Mouse (Mus musculus): Measurements from ENCODE around the gene Dcaf6. TPM values are rescaled to one million over a fixed set of nuclear protein-coding genes. Genes with fewer than 3 reads are reported as not detected.
A peak's percentile ranks its signal among the peaks of the same experiment; 100 is the strongest.

Gene Dcaf6
- total and polyA plus RNA-seq, 3 experiments, result 8.2 to 17.1 TPM; not detected in 1

DNA sequence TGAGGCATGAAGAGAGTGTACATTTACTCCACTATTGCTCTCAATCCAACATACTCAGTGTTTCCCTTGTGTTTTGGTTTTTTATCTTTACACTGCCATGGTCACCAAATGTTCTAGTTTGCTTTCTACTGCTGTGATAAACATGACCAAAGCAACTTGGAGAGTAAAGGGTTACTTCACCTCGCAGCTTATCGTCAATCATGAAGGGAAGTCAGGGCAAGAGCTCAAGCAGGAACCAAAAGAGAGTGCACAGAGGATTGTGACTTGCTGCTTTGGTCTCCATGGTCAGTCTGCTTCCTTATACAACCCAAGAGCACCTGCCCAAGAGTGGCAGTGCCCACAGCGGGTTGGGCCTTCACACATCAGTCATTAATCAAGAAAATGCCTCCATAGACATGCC is 65.4 kb downstream of the Dcaf6 start (continued):
- TF ChIP-seq TBP (IDR thresholded peaks at IDR 0.05; ENCODE audit: low read depth, low read length), result peak; percentile 70

DNA sequence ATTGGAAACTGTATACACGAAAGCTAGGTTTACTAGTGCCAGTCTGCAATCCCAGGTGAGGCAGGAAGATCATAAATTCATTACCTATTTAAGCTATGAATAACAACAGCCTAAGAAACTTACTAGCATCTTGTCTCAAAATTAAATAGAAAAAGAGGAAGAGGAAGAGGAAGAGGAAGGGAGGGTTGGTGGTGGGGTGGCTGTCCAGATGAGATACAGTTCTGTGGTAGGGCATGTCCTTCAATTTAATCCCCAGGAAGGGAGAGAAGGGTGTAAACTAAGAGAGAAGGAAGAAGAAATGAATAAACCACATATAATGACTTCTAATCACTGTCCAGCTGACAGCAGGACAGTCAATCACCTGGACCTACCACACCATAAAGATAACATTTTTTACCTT is 67.2 kb downstream of the Dcaf6 start:
- Histone ChIP-seq H3K36me3 (ENCODE audit: control insufficient read depth in 1 of 2, insufficient read depth in 2 of 2, low read length in 2 of 2) (peaks cover 0 to 49% of the 10 kb centered on the region in 2 experiments; a peak in 2 of 4 replicates), H3K4me3 (ENCODE audit: control insufficient read depth in 1 of 2, insufficient read depth in 1 of 2, low read depth in 2 of 2, low read length in 2 of 2) (no peak overlapping the region), H3K79me2 (ENCODE audit: control insufficient read depth, insufficient read depth, low read length, poor library complexity) (no peaks in the 10 kb centered on the region; the same call in 1 of the 2 replicates), H3K27me3 (ENCODE audit: control insufficient read depth in 1 of 2, insufficient read depth in 2 of 2, low read length in 2 of 2) (no peaks in the 10 kb centered on the region), H3K27ac (ENCODE audit: control insufficient read depth, low read depth, low read length) (peak overlapping the region; percentile 79), H3K9ac (ENCODE audit: control insufficient read depth, low read depth, low read length, poor library complexity, severe bottlenecking) (no peak overlapping the region), H3K9me3 (replicated peaks; ENCODE audit: insufficient read depth, low read length) (no peaks in the 10 kb centered on the region), H3K4me1 (ENCODE audit: control insufficient read depth in 1 of 2, insufficient read depth in 2 of 2, low read length in 2 of 2) (peaks cover 28 to 34% of the 10 kb centered on the region in 2 experiments)
- peak; percentile 81 for DNase-seq (ENCODE audit: low read depth, low spot score)
- TF ChIP-seq SIN3A (IDR thresholded peaks at IDR 0.05; ENCODE audit: low read length), result peak; percentile 67; the same call in 1 of the 2 replicates
- peak; percentile 55; the same call in 1 of the 2 replicates for TF ChIP-seq ELF1 (IDR thresholded peaks at IDR 0.05; ENCODE audit: low read depth, low read length)
- TF ChIP-seq EP300 (IDR thresholded peaks at IDR 0.05; ENCODE audit: low read depth in 1 of 2, low read length in 2 of 2), result peak; percentile 95 to 97
- TF ChIP-seq MYB (IDR thresholded peaks at IDR 0.05; ENCODE audit: low read depth, low read length), result 0 out of 2 replicates have a peak, but pooled peaks have one; percentile 38
- TF ChIP-seq E2F4 (IDR thresholded peaks at IDR 0.05; ENCODE audit: borderline replicate concordance, low read depth, low read length), result no peak
- TF ChIP-seq RCOR1 (IDR thresholded peaks at IDR 0.05; ENCODE audit: low read depth, low read length), result peak; percentile 47
- peak; percentile 92 for TF ChIP-seq TAL1 (IDR thresholded peaks at IDR 0.05; ENCODE audit: low read length)
- TF ChIP-seq MAFK (IDR thresholded peaks at IDR 0.05; ENCODE audit: borderline replicate concordance, low read depth, low read length), result no peak
- TF ChIP-seq GATA1 (IDR thresholded peaks at IDR 0.05; ENCODE audit: low read depth, low read length), result peak; percentile 81
- 0 out of 2 replicates have a peak, but pooled peaks have one; percentile 32 for TF ChIP-seq MYC (IDR thresholded peaks at IDR 0.05; ENCODE audit: low read depth, low read length)
- peak; percentile 60 for TF ChIP-seq ETS1 (IDR thresholded peaks at IDR 0.05; ENCODE audit: low read depth, low read length)
- TF ChIP-seq TCF12 (IDR thresholded peaks at IDR 0.05; ENCODE audit: low read depth, low read length), result peak; percentile 84
- no peak for TF ChIP-seq NRF1 (IDR thresholded peaks at IDR 0.05; ENCODE audit: insufficient read depth, low read depth, low read length, poor library complexity, severe bottlenecking)
- TF ChIP-seq NELFE (IDR thresholded peaks at IDR 0.05; ENCODE audit: low read depth, low read length), result no peak

DNA sequence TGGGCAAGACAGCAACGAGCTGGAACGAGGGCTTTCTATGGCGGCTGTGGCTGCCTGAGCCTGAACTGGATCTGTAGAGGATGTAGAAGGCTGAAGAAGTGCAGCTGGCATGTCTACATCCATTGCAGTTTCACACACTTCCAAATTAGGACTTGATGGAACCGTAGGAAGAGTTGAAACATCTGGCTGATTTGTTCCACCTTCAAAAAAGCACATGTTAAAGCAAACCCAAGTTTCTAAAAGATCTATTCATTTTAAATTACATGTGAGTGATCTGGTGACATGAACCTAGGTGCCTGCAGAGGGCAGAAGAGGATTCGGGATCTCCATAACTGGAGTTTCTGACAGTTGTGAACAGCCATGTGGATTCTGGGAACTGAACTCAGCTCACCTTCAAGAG is 71.6 kb downstream of the Dcaf6 start:
- DNase-seq (ENCODE audit: low read depth, low spot score), result peak; percentile 41
- Histone ChIP-seq H3K9me3 (replicated peaks; ENCODE audit: insufficient read depth, low read length) (no peaks in the 10 kb centered on the region), H3K27ac (ENCODE audit: control insufficient read depth, low read depth, low read length) (no peak overlapping the region), H3K27me3 (ENCODE audit: control insufficient read depth in 1 of 2, insufficient read depth in 2 of 2, low read length in 2 of 2) (no peaks in the 10 kb centered on the region), H3K4me1 (ENCODE audit: control insufficient read depth in 1 of 2, insufficient read depth in 2 of 2, low read length in 2 of 2) (peaks cover 18% of the 10 kb centered on the region in 2 experiments), H3K79me2 (ENCODE audit: control insufficient read depth, insufficient read depth, low read length, poor library complexity) (no peaks in the 10 kb centered on the region; the same call in 1 of the 2 replicates), H3K9ac (ENCODE audit: control insufficient read depth, low read depth, low read length, poor library complexity, severe bottlenecking) (no peak overlapping the region), H3K36me3 (ENCODE audit: control insufficient read depth in 1 of 2, insufficient read depth in 2 of 2, low read length in 2 of 2) (peaks cover 2 to 35% of the 10 kb centered on the region in 2 experiments), H3K4me3 (ENCODE audit: control insufficient read depth in 1 of 2, insufficient read depth in 1 of 2, low read depth in 2 of 2, low read length in 2 of 2) (no peak overlapping the region)
- TF ChIP-seq NELFE (IDR thresholded peaks at IDR 0.05; ENCODE audit: low read depth, low read length) (no peak), MAZ (IDR thresholded peaks at IDR 0.05; ENCODE audit: low read depth, low read length) (no peak), SMC3 (IDR thresholded peaks at IDR 0.05; ENCODE audit: low read depth, low read length) (peak; percentile 48), E2F4 (IDR thresholded peaks at IDR 0.05; ENCODE audit: borderline replicate concordance, low read depth, low read length) (no peak), CTCF (IDR thresholded peaks at IDR 0.05 in 2 of 3, conservative IDR thresholded peaks at IDR 0.05 in 1 of 3; ENCODE audit: control insufficient read depth in 1 of 3, insufficient read depth in 1 of 3, low read depth in 2 of 3, low read length in 3 of 3, poor library complexity in 1 of 3, severe bottlenecking in 1 of 3) (peak; percentile 6 to 48 (median 29); a peak in 3 of 6 replicates), KAT2A (conservative IDR thresholded peaks at IDR 0.05; ENCODE audit: low read depth, low read length) (no peak), RAD21 (IDR thresholded peaks at IDR 0.05; ENCODE audit: low read depth, low read length) (peak; percentile 53), POLR2AphosphoS5 (IDR thresholded peaks at IDR 0.05; ENCODE audit: borderline replicate concordance, low read depth, low read length) (no peak), ZC3H11A (IDR thresholded peaks at IDR 0.05; ENCODE audit: low read depth, low read length) (peak; percentile 36; the same call in 1 of the 2 replicates)
